Mouse (Mus musculus): ENCODE results near the gene Naxd. TPM values are rescaled to one million over a fixed set of nuclear protein-coding genes. Genes with fewer than 3 reads are reported as not detected.
A peak's percentile ranks its signal among the peaks of the same experiment; 100 is the strongest.
"Not testable (repeated sequence)": the region's sequence is repeated elsewhere in the genome, so short reads cannot be mapped to it uniquely, and the experiment has no call there.

Gene Naxd
- total RNA-seq, 2 experiments from 2014 or later = 35.5 to 63.2 TPM

DNA sequence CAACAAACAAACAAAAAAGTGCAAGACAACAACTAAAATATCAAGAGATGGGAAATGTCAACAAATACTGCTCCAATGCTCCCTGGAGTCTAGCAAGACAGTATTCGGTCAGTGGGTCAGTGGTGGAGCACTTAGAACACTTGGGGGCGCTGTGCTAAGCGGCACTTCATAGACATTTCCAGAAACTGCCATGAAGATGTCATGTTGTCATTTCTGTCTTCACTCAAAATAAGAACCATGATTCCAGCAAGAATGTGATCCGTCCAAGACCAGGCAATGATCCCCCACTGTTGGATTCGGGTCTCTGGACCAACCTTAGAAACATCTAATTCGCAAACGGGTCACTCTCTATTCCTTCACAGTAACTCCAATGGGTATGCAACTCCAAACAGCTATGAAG is 52.4 kb downstream of the Naxd start:
- peak; percentile 62 for ATAC-seq (replicated peaks; ENCODE audit: low FRiP score, low TSS enrichment, poor library complexity, severe bottlenecking)

DNA sequence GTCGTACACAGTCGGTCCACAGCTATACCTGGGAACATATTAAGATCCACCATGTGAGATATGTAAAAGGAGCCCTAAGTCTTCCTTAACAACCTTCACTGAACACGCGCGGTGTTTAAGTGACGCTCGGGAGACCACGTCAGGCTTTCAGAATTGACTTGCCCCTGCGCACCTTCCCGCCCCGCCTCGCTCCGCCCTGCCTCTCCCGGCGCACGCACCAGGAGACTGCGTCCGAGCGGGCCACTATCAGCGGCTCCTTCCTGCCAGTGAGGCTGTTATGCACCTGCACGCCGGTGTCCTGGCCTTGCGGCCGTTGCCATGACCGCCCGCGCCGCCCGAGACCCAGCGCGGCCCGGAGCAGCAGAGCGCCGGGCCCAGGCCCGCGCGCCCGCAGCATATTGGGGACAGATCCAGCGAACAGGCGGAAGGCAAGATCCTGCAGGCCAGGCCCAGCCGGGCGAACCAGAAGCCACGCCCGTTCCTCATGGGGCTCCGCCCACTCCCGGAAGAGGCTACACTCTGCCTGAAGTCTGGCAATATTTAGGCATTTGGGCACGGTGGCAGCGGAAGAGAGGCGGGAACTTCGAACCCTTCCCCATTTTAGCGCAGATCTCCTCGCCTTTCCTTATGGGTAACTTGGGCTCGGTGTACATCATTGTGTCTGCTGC is 53.1 kb downstream of the Naxd start, which contains the start of gene Cars2:
Gene Cars2, minus strand, starts transcription at position 503 of the 668 bp plus-strand sequence.
- ATAC-seq (replicated peaks; ENCODE audit: low FRiP score, low TSS enrichment, poor library complexity, severe bottlenecking) = peak; percentile 70

- ATAC-seq (replicated peaks; ENCODE audit: low FRiP score, low TSS enrichment, poor library complexity, severe bottlenecking) = not testable (repeated sequence)
Measured at GRCm38 (mm10) chr8:11551497-11551896, 54.2 kb downstream of the Naxd start.

- ATAC-seq (replicated peaks; ENCODE audit: low FRiP score, low TSS enrichment, poor library complexity, severe bottlenecking) = no peak
Measured at GRCm38 (mm10) chr8:11552390-11552789, 55.1 kb downstream of the Naxd start.

- ATAC-seq (replicated peaks; ENCODE audit: low FRiP score, low TSS enrichment, poor library complexity, severe bottlenecking) = peak; percentile 54
Measured at GRCm38 (mm10) chr8:11554799-11555719, 57.8 kb downstream of the Naxd start, which contains the start of gene Ing1. Gene Ing1 (plus strand): TSS chr8:11555571.

DNA sequence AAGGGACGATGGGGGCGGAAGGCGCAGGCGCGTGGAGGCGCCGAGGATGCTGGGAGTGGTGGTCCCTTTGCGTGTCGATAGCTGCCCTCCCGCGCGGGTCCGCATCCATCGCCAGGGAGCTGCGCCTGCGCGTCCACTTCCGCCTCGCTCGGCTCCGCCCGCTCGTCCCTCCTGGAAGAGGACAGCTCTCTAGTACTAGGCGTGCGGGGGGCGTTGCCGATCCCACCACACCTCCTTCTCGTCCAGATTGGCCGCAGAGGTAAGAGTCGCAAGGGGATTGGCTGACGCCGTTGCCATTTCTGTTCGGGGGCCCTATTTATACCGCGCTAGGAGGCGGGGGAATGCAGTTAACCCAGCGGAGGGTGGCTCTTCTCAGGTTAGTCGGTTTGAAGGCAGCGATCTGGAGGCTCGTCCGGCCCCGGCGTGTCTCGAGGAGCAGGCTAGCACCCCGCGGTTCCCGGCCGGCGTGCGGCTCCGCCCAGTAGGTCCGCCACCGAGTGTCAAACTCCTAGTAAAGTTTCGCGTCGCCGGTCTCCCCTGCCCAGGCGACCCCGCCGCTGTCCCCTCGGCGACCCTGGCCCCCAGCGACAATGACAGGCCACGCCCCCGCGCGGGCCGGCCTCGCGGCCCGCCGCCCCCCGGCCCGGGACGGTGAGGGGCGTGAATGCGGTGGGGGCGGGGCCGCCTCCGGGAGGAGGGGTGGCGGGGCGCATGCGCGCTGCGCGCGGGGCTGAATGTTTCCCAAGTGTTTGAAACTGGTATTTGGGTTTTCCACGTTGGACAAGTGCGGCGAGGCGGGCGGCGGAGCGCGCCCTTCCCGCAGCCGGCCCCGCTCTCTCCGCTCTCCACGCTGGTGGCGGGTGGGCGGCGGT is 58.6 kb downstream of the Naxd start:
- peak; percentile 72 for ATAC-seq (replicated peaks; ENCODE audit: low FRiP score, low TSS enrichment, poor library complexity, severe bottlenecking)

- ATAC-seq (replicated peaks; ENCODE audit: low FRiP score, low TSS enrichment, poor library complexity, severe bottlenecking) = no peak
Measured at GRCm38 (mm10) chr8:11556691-11557423, 59.6 kb downstream of the Naxd start.

GRCm38 (mm10) chr8:11557424-11557767 is 60.1 kb downstream of the Naxd start:
- ATAC-seq (replicated peaks; ENCODE audit: low FRiP score, low TSS enrichment, poor library complexity, severe bottlenecking) = 0 out of 2 replicates have a peak, but pooled peaks have one; percentile 0

- peak; percentile 80 for ATAC-seq (replicated peaks; ENCODE audit: low FRiP score, low TSS enrichment, poor library complexity, severe bottlenecking)
Measured at GRCm38 (mm10) chr8:11557768-11558629, 60.7 kb downstream of the Naxd start.

GRCm38 (mm10) chr8:11559511-11559910 is 62.2 kb downstream of the Naxd start:
- no peak for ATAC-seq (replicated peaks; ENCODE audit: low FRiP score, low TSS enrichment, poor library complexity, severe bottlenecking)

DNA sequence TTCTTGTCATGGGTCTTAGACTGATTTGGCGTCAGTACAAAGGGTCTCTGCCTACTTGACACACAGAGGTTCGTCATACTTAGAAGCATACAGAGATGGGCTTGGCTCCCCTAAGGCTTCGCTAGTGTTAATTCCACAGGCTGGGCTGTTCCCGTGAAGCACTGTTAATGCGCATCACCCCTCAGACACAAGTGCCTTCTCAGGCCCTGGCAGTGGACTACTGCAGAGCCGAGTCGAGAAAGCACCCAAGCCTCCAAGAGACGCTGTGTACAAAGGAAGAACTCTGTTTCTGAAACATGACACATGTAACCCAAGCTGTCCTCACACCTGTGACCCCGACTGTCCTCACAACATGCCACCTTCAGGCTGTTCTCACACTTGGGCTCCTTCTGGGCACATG is 62.9 kb downstream of the Naxd start:
- ATAC-seq (replicated peaks; ENCODE audit: low FRiP score, low TSS enrichment, poor library complexity, severe bottlenecking) = no peak

- ATAC-seq (replicated peaks; ENCODE audit: low FRiP score, low TSS enrichment, poor library complexity, severe bottlenecking) = no peak
Measured at GRCm38 (mm10) chr8:11564236-11564635, 66.9 kb downstream of the Naxd start.

Other genes with a start within 250 kb of the Naxd start
- gene Col4a2, start 184.7 kb upstream of the Naxd start, total RNA-seq (2014; fragmentation: Nextera tagmentation) = 0.20 and 0.35 TPM in 2 replicates
- gene Col4a2, start 184.7 kb upstream of the Naxd start, total RNA-seq (2017) = 0.56 and 0.57 TPM in 2 replicates
- gene Col4a1, start 184.7 kb upstream of the Naxd start, total RNA-seq (2014; fragmentation: Nextera tagmentation) = not detected in 2 replicates
- gene Col4a1, start 184.7 kb upstream of the Naxd start, total RNA-seq (2017) = 0.34 TPM in 1 of 2 replicates, not detected in the other
- 0.35 TPM in 1 of 2 replicates, not detected in the other for gene Rab20, start 18.8 kb upstream of the Naxd start, total RNA-seq (2014; fragmentation: Nextera tagmentation)
- gene Rab20, start 18.8 kb upstream of the Naxd start, total RNA-seq (2017) = not detected in 2 replicates
- 41.0 and 77.9 TPM in 2 replicates for gene Cars2, start 53.3 kb downstream of the Naxd start, total RNA-seq (2014; fragmentation: Nextera tagmentation)
- gene Cars2, start 53.3 kb downstream of the Naxd start, total RNA-seq (2017) = 38.7 and 41.7 TPM in 2 replicates
- 27.3 and 32.6 TPM in 2 replicates for gene Ing1, start 58.1 kb downstream of the Naxd start, total RNA-seq (2014; fragmentation: Nextera tagmentation)
- 48.1 and 71.3 TPM in 2 replicates for gene Ing1, start 58.1 kb downstream of the Naxd start, total RNA-seq (2017)
- 69.7 and 75.0 TPM in 2 replicates for gene Ankrd10, start 138.3 kb downstream of the Naxd start, total RNA-seq (2014; fragmentation: Nextera tagmentation)
- 43.0 and 66.4 TPM in 2 replicates for gene Ankrd10, start 138.3 kb downstream of the Naxd start, total RNA-seq (2017)
- gene 1700016D06Rik, start 203.6 kb downstream of the Naxd start, total RNA-seq (2014; fragmentation: Nextera tagmentation) = not detected in 2 replicates
- not detected in 2 replicates for gene 1700016D06Rik, start 203.6 kb downstream of the Naxd start, total RNA-seq (2017)
- gene Arhgef7, start 230.2 kb downstream of the Naxd start, total RNA-seq (2014; fragmentation: Nextera tagmentation) = 27.2 and 28.2 TPM in 2 replicates
- 10.7 and 52.1 TPM in 2 replicates for gene Arhgef7, start 230.2 kb downstream of the Naxd start, total RNA-seq (2017)